Mouse (Mus musculus) CH12.LX (cell line): ENCODE results near the gene Col5a1.

Source experiments
- CTCF ChIP-seq, 2 experiments: IDR thresholded peaks in 1 of 2; conservative IDR thresholded peaks in 1 of 2; 2 replicates each; pipeline ENCODE4 v1.5.1; 2011 to 2012; ENCODE audit warnings: low read depth in 2 of 2, low read length in 2 of 2, improper control_type of control experiment in 1 of 2, inconsistent platforms in 1 of 2, mild to moderate bottlenecking in 1 of 2, moderate library complexity in 1 of 2
- EP300 ChIP-seq: IDR thresholded peaks from 2 replicates; pipeline ENCODE4 v1.6.1; 2011; ENCODE audit warnings: low read length, improper control_type of control experiment
- NELFE ChIP-seq: IDR thresholded peaks from 2 replicates; pipeline ENCODE4 v1.6.1; 2011; ENCODE audit warnings: low read depth, low read length, improper control_type of control experiment
- NRF1 ChIP-seq: IDR thresholded peaks from 2 replicates; pipeline ENCODE4 v1.6.1; 2014; ENCODE audit warnings: low read depth, mild to moderate bottlenecking, inconsistent platforms, low read length, improper control_type of control experiment, moderate library complexity
- POLR2A ChIP-seq: IDR thresholded peaks from 2 replicates; pipeline ENCODE4 v1.6.1; 2011; ENCODE audit warnings: low read depth, mild to moderate bottlenecking, improper control_type of control experiment, low read length
- RAD21 ChIP-seq: IDR thresholded peaks from 2 replicates; pipeline ENCODE4 v1.6.1; 2011; ENCODE audit warnings: low read depth, mild to moderate bottlenecking, low read length, improper control_type of control experiment, moderate library complexity
- USF1 ChIP-seq: IDR thresholded peaks from 2 replicates; pipeline ENCODE4 v1.6.1; 2014; ENCODE audit warnings: low read depth, mild to moderate bottlenecking, inconsistent platforms, low read length, improper control_type of control experiment
- ZMIZ1 ChIP-seq: IDR thresholded peaks from 2 replicates; pipeline ENCODE4 v1.6.1; 2012; ENCODE audit warnings: low read depth, mild to moderate bottlenecking, inconsistent platforms, low read length, improper control_type of control experiment

DNA sequence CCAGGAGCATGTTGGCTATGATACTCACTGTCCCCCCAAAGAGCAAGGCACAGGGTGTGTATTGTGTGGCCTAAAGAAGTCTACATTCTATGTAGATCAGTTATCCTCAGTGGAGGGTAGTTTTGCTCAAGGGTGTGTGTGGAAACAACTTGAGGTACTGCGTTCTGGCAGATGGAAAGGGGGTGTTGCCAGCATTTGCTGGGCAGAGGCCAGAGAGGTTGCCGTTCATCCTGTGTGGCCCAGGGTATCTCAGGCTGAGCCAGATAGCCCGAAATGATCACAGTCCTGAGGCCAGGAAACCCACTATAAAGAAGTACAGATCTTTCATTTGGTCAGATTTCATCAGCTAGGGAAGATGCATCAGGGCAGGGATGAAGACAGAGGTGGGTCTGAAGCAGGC, 13.9 kb upstream of the Col5a1 start:
- TF ChIP-seq NRF1, result no peak
- TF ChIP-seq NELFE, result no peak
- TF ChIP-seq CTCF (conservative IDR thresholded peaks at IDR 0.05 in 1 of 2, IDR thresholded peaks at IDR 0.05 in 1 of 2; ENCODE audit: low read depth in 2 of 2, low read length in 2 of 2), result no peak
- no peak for TF ChIP-seq RAD21
- no peak for TF ChIP-seq EP300
- TF ChIP-seq ZMIZ1, result no peak
- TF ChIP-seq USF1, result no peak
- no peak for TF ChIP-seq POLR2A
